Mouse (Mus musculus) neural tube, embryonic 13.5 days (tissue): ENCODE results near the gene L3mbtl2. TPM values are rescaled to one million over a fixed set of nuclear protein-coding genes. Genes with fewer than 3 reads are reported as not detected.

ENCODE experiments used
- ATAC-seq: fragments of 200-750 bp; cut with Nextera tagmentation; 2 replicates; pipeline ENCODE4 v1.8.0; 2017; ENCODE audit warnings: low read depth, mild to moderate bottlenecking, moderate TSS enrichment, moderate library complexity
- H3K27ac ChIP-seq: fragments of 300-500 bp; sonication (generic); replicated peaks from 2 replicates; pipeline ENCODE4 v1.5.1; 2015; ENCODE audit warnings: moderate library complexity, mild to moderate bottlenecking, inconsistent platforms
- H3K27me3 ChIP-seq: fragments of 300-500 bp; sonication (generic); 2 replicates; pipeline ENCODE4 v1.6.1; 2015; ENCODE audit warnings: mild to moderate bottlenecking, inconsistent platforms
- H3K36me3 ChIP-seq: fragments of 300-500 bp; sonication (generic); 2 replicates; pipeline ENCODE4 v1.6.1; 2015; ENCODE audit warnings: mild to moderate bottlenecking, inconsistent platforms
- H3K4me1 ChIP-seq: fragments of 300-500 bp; sonication (generic); replicated peaks from 2 replicates; pipeline ENCODE4 v1.6.1; 2015; ENCODE audit warnings: inconsistent platforms
- H3K4me2 ChIP-seq: fragments of 300-500 bp; sonication (generic); 2 replicates; pipeline ENCODE4 v1.6.1; 2015; ENCODE audit warnings: inconsistent platforms, mild to moderate bottlenecking, moderate library complexity
- H3K4me3 ChIP-seq: fragments of 300-500 bp; sonication (generic); 2 replicates; pipeline ENCODE4 v1.5.1; 2015; ENCODE audit warnings: mild to moderate bottlenecking, inconsistent platforms
- H3K9ac ChIP-seq: fragments of 300-500 bp; sonication (generic); 2 replicates; pipeline ENCODE4 v1.6.1; 2015; ENCODE audit warnings: moderate library complexity, mild to moderate bottlenecking, inconsistent platforms
- H3K9me3 ChIP-seq: fragments of 300-500 bp; sonication (generic); 2 replicates; pipeline ENCODE4 v1.6.1; 2016; ENCODE audit warnings: inconsistent platforms
- WGBS: fragments of 180-500 bp; shearing (Covaris S2); methylation state at CpG from one replicate; pipeline ENCODE4 v1.1.7; 2015; 5-methylcytosine and 5-hydroxymethylcytosine counted together
- polyA plus RNA-seq: library from polyadenylated mRNA; unstranded; fragments of >200 nt; fragmentation: Nextera tagmentation; extraction: Ambion mirVana; gene quantifications from 2 replicates; pipeline ENCODE4 v1.2.1, GENCODE M21; 2015

L3mbtl2 gene
- polyA plus RNA-seq, 1 experiment from 2014 or later: 27.0 TPM

DNA sequence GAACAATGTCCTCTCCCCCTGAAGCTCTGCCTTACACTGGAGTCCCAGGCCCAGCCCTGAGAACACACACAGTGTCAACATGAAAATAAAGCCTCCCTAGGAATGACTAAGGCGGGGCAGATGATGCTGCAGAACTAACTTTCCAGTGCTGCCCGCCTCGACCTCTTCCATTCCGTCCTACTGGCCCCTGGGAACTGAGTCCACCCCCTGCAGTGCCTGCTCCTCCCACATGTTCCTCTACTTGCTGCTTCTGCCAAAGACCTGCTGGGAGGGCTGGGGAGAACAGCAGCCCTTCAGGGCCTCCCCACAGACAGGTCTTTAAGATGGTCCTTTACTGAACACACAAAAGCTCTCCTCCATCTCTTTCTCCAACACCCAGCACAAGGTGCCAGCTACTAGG, 47.1 kb downstream of the L3mbtl2 start:
- no peak overlapping the region for H3K9ac ChIP-seq
- no peak for ATAC-seq
- no peaks in the 10 kb centered on the region for H3K4me1 ChIP-seq
- no peaks in the 10 kb centered on the region for H3K27me3 ChIP-seq
- 68% methylated on average over 4 of the region's 4 CpGs for WGBS
- H3K27ac ChIP-seq: no peak overlapping the region
- H3K4me2 ChIP-seq: no peak overlapping the region
- no peak overlapping the region for H3K4me3 ChIP-seq
- no peaks in the 10 kb centered on the region for H3K9me3 ChIP-seq
- H3K36me3 ChIP-seq: peaks cover 89% of the 10 kb centered on the region

DNA sequence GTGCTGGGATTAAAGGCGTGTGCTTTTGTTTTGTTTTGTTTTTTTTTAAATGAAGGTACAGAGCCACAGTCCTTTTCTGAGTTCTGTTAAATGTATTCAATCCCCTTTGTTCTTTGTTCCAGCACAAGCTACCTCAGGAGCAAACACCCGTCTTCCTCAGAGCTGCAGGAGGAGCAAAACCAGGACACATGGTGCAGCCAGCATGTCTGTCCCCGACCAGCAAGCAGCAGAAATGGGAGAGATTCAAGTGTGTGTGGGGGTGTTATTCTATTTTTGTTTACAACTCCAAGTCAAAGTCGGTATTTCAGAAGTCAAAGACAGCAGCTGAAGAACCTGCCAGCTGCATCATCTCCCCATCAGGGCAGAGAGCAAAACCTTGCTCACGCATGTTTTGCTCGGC, 50.1 kb downstream of the L3mbtl2 start:
- Histone ChIP-seq H3K27me3 (no peaks in the 10 kb centered on the region), H3K4me1 (peaks cover 7% of the 10 kb centered on the region), H3K27ac (no peak overlapping the region), H3K9ac (no peak overlapping the region), H3K4me2 (no peak overlapping the region), H3K36me3 (peaks cover 92% of the 10 kb centered on the region), H3K4me3 (no peak overlapping the region), H3K9me3 (no peaks in the 10 kb centered on the region)
- 87% methylated on average over 6 of the region's 6 CpGs for WGBS
- ATAC-seq: no peak

DNA sequence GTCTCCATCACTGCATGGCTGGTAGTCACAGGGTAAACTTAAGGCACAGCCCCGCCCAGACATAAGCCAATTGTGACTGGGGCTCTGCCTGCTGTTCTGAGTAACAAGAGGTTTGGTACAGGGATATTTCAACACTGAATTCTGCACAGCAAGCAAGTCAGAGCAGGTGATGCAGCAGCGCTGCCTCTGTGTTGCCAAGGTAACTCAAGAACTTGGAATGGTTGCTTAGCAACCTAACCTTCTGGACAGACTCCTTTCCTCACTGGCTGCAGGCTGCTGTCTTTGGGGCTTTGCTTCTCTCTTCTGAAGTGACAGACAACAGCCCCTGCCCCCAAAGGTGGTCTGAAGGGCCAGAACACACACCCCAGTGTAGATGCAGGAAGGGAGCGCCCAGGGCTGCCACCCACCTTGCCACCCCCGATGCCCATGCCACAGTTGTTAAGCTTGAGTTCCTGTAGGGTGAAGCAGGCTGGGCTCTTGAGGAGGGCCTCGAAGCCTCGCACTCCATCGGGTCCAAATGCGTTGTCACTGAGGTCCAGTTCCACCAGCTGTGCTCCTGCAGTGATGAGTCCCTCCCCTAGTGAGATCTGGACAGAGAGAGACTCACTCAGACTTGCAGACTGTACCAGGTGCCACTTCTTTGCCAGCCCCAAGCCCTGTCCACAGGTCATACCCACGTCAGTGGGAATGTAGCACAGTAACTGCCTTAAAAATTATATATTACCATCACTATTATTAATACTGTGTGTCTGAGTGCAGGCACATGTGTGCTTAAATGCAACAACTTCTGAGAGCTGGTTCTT, 54.8 kb downstream of the L3mbtl2 start:
- Histone ChIP-seq H3K4me3 (no peak overlapping the region), H3K4me1 (peaks cover 11% of the 10 kb centered on the region), H3K36me3 (peaks cover 94% of the 10 kb centered on the region), H3K9ac (no peak overlapping the region), H3K4me2 (no peak overlapping the region), H3K27ac (no peak overlapping the region), H3K9me3 (no peaks in the 10 kb centered on the region), H3K27me3 (no peaks in the 10 kb centered on the region)
- WGBS: 86% methylated on average over 9 of the region's 9 CpGs
- ATAC-seq: 0 out of 2 replicates have a peak, but pooled peaks have one; percentile 19

DNA sequence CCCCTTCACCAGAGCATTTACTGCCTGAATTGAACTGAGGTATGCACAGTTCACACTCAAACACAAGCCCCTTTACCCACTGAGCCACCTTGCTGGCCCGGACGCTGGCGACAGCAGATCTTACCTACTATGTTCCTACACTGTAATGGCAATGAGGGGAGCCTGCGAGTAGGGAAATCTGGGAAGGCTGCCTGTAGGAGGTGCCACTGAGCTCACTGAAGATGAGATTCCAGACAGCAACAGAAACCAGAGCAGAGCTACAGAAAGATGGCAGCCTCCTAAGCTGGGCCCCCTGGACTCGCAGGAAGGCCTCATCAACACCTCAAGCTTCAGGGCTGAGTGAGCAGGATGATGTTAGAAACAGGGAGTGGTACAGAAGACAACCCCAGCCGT, 55.4 kb downstream of the L3mbtl2 start:
- no peak for ATAC-seq
- no peaks in the 10 kb centered on the region for H3K27me3 ChIP-seq
- peaks cover 94% of the 10 kb centered on the region for H3K36me3 ChIP-seq
- no peak overlapping the region for H3K27ac ChIP-seq
- H3K9me3 ChIP-seq: no peaks in the 10 kb centered on the region
- peaks cover 11% of the 10 kb centered on the region for H3K4me1 ChIP-seq
- no peak overlapping the region for H3K9ac ChIP-seq
- no peak overlapping the region for H3K4me2 ChIP-seq
- H3K4me3 ChIP-seq: no peak overlapping the region
- 88% methylated on average over 6 of the region's 6 CpGs for WGBS

DNA sequence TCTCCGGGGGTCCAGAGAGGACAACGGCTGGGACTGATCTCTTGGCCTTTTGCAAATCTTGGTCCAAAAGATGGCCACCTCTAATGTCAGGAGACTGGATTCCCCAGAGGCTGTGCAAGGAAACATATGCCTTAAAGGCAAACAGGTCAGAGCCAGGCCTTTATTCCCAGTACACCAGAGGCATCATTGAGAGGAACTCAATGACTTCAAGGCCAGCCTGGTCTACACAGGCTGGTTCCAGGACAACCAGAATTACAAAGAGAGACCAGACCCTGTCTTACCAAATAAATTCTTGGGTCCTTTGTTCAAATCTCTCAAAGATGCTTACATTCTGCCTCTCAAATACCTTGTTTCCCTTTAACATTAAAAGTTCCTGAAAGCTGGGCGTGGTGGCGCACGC, 58.7 kb downstream of the L3mbtl2 start:
- WGBS: 95% methylated on average over 5 of the region's 5 CpGs
- H3K9me3 ChIP-seq: no peaks in the 10 kb centered on the region
- H3K4me2 ChIP-seq: no peak overlapping the region
- no peak for ATAC-seq
- no peak overlapping the region for H3K9ac ChIP-seq
- H3K4me1 ChIP-seq: peaks cover 18% of the 10 kb centered on the region
- no peak overlapping the region for H3K4me3 ChIP-seq
- no peak overlapping the region for H3K27ac ChIP-seq
- H3K36me3 ChIP-seq: peaks cover 76% of the 10 kb centered on the region
- no peaks in the 10 kb centered on the region for H3K27me3 ChIP-seq

DNA sequence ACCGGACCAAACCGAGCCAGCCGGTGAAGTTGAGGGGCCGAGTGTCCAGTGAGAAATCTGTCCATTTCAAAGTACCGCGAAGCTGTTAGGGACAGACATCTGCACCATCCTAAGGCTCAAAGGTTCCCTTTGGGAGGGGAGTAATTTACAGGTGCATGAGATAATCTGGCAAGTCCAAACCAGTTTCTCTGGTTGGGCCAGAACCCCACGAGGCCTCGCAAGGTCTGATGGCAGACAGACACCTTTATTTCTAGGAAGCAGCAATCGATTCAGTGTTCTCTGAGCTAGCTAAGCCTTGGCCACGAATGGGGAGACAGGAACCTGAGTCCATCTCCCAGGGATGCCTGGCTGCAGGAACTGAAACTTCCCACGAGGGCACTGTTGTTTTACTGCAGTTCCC, 60.0 kb downstream of the L3mbtl2 start:
- Histone ChIP-seq H3K4me1 (peaks cover 25% of the 10 kb centered on the region), H3K4me2 (no peak overlapping the region), H3K9me3 (no peaks in the 10 kb centered on the region), H3K4me3 (no peak overlapping the region), H3K27ac (no peak overlapping the region), H3K27me3 (no peaks in the 10 kb centered on the region), H3K9ac (no peak overlapping the region), H3K36me3 (peaks cover 63% of the 10 kb centered on the region)
- 92% methylated on average over 11 of the region's 11 CpGs for WGBS
- no peak for ATAC-seq

DNA sequence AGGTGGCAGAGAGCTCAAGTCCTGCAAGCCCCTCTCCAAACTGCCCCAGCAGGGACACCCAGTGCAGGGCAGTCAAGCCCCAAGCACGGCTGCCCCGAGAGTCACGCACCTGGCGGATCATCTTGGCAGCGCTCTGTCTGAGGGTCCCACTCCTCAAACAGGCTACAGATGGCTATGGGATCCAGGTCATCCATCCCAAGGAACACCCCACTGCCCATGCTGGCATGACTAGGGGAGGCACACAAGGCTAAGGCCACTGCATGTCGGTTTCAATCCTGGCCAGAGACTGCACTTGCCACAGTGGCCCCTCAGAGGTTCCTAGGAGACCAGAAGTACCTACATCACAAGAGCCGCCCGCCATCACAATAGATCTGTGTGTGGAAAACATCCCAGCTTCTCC, 62.3 kb downstream of the L3mbtl2 start:
- Histone ChIP-seq H3K36me3 (peaks cover 39% of the 10 kb centered on the region), H3K4me3 (no peak overlapping the region), H3K9ac (no peak overlapping the region), H3K4me1 (peaks cover 27% of the 10 kb centered on the region), H3K4me2 (no peak overlapping the region), H3K9me3 (no peaks in the 10 kb centered on the region), H3K27ac (no peak overlapping the region), H3K27me3 (no peaks in the 10 kb centered on the region)
- no peak for ATAC-seq
- WGBS: 93% methylated on average over 8 of the region's 8 CpGs

DNA sequence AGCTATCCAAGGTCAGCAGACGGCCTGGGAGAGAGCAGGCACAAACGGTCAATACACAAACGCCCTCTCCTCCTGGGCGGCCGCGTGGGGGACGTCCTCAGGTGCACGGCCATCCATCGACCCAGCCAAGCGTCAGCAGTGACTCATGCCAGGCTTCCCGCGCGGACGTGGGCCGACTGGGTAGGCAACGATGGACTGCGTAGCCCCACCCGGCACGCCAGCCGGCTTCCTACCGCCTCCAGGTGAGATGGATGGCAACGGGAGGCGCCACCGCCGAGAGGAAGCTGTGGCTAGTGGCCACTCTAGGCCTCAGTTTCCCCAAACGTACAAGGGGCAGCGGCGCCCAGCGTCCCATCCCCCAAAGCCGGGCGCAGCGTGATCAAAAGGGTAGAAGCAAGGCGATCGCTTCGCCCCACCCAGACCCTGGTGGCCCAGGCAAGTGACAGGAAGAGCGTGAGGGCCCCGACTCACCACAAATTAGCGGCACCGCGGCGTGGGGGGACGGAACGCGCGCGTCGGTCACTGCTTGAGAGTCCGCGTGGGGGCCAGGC, 65.6 kb downstream of the L3mbtl2 start:
- Histone ChIP-seq H3K27ac (peak overlapping the region; percentile 76), H3K36me3 (peaks cover 6% of the 10 kb centered on the region), H3K9ac (peak overlapping the region; percentile 92), H3K4me1 (peaks cover 27% of the 10 kb centered on the region), H3K9me3 (no peaks in the 10 kb centered on the region), H3K4me2 (peak overlapping the region; percentile 98), H3K27me3 (no peaks in the 10 kb centered on the region), H3K4me3 (peak overlapping the region; percentile 99)
- 0% methylated on average over 49 of the region's 49 CpGs for WGBS
- ATAC-seq: peak; percentile 30; the same call in 1 of the 2 replicates

DNA sequence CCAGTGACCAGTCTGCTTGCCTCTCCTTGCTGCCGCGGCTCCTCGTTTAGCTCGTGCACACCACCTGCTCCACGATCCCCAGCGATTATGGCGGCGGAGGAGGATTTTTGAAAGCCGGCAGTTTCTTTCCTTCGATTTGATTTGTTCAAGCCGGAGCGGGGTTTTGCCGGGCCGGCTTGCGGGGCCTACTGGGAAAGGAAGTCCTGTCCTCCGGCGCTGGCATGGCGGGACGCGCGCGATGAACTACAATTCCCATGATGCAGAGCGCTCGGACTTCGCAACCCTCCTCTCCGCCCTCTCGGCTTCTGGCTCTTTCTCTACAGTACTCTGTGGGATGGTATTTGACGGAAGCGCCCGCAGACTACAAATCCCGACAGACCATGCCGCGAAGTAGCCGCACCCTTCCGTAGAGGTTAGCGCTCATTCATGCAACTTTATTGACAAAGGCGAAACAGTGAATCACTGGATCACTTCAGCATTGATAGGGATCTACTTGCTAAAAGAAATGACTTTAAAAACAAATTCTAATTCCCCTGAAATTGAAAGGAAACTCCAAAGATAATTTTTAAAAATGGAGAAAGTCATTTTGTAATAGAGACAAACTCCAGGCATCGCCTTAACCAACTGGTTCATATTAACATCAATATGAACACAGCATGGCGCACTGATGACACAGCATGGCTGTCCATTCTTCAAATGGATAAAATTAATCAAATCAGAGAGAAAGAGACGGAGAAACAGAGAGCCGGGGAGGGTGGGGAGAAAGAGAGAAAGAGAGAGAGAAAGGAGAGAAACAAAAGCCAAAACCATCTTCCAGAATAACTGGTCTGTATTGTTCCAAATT, 66.3 kb downstream of the L3mbtl2 start:
- no peaks in the 10 kb centered on the region for H3K9me3 ChIP-seq
- peaks cover 27% of the 10 kb centered on the region for H3K4me1 ChIP-seq
- peak overlapping the region; percentile 92 for H3K9ac ChIP-seq
- peak overlapping the region; percentile 99 for H3K4me3 ChIP-seq
- peak overlapping the region; percentile 98 for H3K4me2 ChIP-seq
- H3K27me3 ChIP-seq: no peaks in the 10 kb centered on the region
- peak; percentile 100 for ATAC-seq
- 5% methylated on average over 41 of the region's 41 CpGs for WGBS
- peak overlapping the region; percentile 76 for H3K27ac ChIP-seq
- H3K36me3 ChIP-seq: 0 out of 2 replicates have a peak, but pooled peaks cover 1% of the 10 kb centered on the region

DNA sequence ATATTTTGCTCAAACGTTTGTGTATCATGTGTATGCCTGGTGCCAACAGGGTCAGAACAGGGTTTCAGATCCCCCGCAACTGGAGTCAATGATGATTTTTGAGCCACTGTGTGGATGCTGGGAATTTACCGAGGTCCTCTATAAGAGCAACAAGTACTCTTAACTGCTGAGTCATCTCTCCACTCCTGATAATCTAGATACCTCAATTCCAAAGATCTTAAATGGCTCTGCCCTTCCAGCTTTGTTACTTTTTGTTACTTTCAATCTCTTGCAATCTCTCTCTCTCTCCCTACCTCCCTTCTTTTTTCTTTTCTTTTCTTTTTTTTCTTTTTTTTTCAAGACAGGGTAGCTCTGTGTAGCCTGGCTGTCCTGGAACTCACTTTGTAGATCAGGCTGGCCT, 71.4 kb downstream of the L3mbtl2 start:
- ATAC-seq: no peak
- no peak overlapping the region for H3K27ac ChIP-seq
- H3K36me3 ChIP-seq: no peaks in the 10 kb centered on the region
- H3K9me3 ChIP-seq: no peaks in the 10 kb centered on the region
- H3K4me1 ChIP-seq: no peaks in the 10 kb centered on the region
- 64% methylated on average over 3 of the region's 3 CpGs for WGBS
- no peak overlapping the region for H3K9ac ChIP-seq
- H3K4me3 ChIP-seq: no peak overlapping the region
- no peak overlapping the region for H3K4me2 ChIP-seq
- H3K27me3 ChIP-seq: no peaks in the 10 kb centered on the region
